Mouse (Mus musculus) fat pad, adult 2 months (tissue): Measurements from ENCODE around the gene Ccrl2.

Experiments used
- DNase-seq: peaks from one replicate; pipeline ENCODE4 v3.0.0-alpha.2; 2011; ENCODE audit warnings: low read depth, low spot score; ENCODE audit errors: extremely low read depth

Ccrl2 gene

GRCm38 (mm10) chr9:111056798-111057543 lies at the start of gene Ccrl2:
Gene Ccrl2, minus strand, starts transcription at chr9:111057519.
- no peak for DNase-seq

GRCm38 (mm10) chr9:111103893-111104292 lies 46.6 kb upstream of the Ccrl2 start:
- DNase-seq = peak; percentile 50

- no peak for DNase-seq
These were observed 46.0 kb upstream of the Ccrl2 start for GRCm38 (mm10) chr9:111103293-111103692.

DNA sequence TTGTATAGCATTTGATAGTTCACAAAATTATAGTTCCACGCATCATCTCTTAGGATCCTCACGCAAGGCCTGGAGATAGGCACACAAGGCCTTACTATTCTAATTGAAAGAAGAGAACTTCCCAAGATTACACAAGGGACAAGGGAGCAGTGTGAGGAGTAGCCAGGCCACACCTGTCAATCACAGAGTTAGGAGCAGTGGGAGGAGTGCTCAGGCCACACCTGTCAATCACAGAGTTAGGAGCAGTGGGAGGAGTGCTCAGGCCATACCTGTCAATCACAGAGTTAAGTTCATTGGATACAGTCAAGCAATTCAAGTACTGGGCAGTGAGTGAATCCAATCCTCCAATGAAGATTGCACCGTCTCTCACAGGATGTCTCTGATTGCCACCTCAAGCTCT lies 43.1 kb upstream of the Ccrl2 start:
- no peak for DNase-seq

DNA sequence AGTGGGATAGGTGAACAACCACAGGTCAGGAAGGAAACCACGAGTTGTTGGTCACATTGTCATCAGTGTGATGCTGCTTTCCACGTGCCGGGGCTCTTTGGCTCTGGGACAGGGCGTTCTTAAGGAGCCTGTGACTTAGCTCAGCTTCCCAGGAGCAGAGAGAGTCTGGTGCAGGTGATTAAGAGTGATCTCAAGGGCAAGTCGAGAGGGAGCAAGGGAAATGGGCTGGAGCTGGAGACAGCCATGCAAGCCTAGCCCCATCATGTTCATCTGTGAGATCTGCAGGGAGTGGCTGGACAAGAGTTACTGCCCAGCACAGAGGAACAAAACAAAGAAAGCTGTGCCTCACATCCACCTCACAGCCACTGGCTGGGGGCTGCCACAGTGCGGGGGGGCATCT lies 40.2 kb upstream of the Ccrl2 start:
- no peak for DNase-seq

DNA sequence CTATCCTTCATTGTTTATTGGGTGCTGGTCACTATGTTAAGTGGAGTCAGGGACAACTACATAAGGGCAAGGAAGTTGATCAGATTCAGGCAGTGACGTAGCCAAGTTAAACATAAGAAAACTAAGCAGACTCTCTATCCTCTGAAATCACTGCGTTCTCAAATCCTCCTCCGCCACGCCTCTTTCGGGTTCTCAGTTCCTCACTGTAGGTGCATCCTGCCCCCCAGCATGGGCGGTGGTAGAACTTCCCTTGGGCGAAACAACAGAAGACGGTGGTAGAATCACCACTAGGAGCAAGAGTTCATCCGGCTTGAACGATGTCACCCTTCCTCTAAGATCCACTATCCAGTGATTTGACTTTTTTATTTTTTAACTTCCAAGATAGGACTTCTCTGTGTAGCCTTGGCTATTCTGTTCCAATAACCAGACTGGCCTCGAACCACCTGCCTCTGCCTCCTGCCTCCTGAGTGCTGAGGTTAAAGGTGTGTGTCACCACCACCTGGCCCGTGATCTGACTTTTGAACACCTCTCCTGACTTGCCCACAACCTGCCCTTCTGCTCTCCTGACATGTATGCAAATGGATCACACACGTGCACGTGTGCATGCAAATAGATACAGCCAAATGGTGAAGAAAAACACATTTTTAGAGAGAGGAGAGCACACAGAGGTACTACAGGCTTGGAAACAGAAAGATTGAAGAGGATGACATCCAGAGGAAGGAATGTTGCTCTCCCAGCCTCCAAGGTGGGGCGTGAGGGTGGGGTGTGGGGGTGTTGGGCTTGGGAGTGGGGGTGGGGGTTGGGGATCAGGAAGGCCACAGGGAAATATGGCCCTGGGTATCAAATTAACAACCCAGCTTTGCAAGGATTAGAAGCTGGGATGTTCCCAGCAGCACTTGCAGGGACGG lies 39.4 kb upstream of the Ccrl2 start:
- DNase-seq = no peak

DNA sequence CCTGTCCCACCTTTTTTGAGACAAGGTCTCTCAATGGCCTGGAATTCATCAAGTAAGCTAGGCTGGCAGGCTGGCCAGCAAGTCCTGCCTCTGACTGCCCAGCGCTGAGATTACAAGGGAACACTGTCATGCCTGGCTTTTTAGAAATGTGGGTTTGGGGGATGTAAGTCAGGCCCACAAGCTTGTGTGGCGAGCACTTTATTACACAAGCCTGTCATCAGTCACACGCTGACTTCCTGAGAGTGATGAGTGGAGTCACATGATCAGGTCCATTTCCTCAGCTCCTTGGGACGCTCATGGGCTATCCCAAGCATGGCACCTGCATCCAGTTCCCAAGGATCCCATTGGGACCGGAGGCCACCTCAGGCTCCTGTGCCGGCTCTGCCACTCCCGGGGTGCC lies 38.4 kb upstream of the Ccrl2 start:
- no peak for DNase-seq

DNA sequence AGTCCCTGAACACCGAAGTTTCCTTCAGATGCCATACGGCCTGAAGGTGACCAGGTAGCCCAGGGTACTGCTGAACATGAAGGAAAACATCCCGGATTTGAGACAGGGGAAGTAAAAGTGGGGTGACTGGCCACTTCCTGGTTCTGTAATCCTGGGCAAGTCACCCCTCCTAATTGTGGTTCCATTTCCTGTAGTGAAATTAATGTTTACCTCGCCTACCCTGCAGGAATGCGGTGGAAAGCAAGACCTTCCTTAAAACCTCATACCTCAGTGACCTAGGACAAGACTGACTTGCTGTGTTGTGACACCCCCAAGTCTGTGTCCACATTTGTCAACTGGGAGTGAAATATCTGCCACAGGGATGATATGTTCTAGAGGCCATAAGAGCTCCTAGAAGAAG lies 37.3 kb upstream of the Ccrl2 start:
- no peak for DNase-seq

DNA sequence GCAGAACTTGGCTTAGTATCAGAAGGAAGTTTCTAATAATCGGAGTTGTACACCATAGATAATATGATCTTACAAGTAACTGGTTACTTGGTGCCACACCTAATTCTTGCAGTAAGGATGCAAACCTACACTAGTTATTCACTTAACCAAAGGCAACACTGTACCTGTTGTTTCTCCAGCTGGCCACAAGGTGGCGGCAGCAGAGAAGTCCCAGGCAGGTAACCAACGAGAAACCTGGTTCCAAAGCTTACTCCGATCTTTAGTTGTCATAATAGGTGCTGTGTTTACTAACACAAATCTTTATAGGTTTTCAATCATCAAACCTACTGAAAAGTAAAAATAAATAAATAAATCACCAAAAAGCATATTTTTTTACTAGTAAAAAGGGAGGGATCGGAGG lies 35.8 kb upstream of the Ccrl2 start:
- no peak for DNase-seq

DNA sequence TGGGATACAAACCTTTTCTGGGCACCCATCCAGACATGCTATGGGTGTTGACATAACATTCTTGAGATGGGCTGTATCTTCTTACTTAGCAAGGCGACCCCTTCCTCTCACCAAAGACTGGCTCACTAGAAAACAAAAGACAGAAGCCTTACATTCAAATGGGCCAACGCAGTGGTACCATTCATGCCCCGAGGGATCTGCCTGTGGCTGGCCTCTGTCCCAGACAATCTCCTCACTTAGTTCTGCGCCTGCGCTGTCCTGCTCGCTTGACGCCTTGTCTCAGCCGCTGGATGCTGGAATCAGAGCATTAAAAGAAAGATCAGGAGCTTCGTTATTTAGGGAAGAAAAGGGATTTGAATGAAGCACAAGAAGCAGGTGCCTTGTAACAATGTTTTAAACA lies 35.3 kb upstream of the Ccrl2 start:
- no peak for DNase-seq

- no peak for DNase-seq
These were observed 31.6 kb upstream of the Ccrl2 start for GRCm38 (mm10) chr9:111088886-111089285.

- no peak for DNase-seq
These were observed 30.6 kb upstream of the Ccrl2 start for GRCm38 (mm10) chr9:111087960-111088359.

- DNase-seq = no peak
These were observed 29.8 kb upstream of the Ccrl2 start for GRCm38 (mm10) chr9:111086995-111087606.

DNA sequence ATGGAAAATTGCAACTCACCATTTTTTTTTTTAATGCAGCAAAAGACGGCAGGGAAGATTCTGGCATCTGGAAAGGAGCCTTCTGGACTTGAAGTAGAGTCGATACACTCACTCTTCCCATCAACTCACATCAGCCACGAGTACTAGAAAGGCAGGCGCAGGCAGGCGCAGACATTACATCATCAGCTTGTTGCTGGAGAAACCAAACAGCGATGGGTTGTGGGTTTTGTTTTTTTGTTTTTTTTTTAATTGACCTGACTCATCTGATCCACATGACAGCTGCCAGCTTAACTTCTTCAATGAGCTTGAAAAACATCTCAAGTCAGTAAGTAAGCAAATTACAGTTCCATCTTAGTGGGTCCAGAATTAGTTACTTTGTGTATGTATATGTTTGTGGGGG lies 28.8 kb upstream of the Ccrl2 start:
- no peak for DNase-seq

GRCm38 (mm10) chr9:111085329-111085728 lies 28.0 kb upstream of the Ccrl2 start:
- no peak for DNase-seq

DNA sequence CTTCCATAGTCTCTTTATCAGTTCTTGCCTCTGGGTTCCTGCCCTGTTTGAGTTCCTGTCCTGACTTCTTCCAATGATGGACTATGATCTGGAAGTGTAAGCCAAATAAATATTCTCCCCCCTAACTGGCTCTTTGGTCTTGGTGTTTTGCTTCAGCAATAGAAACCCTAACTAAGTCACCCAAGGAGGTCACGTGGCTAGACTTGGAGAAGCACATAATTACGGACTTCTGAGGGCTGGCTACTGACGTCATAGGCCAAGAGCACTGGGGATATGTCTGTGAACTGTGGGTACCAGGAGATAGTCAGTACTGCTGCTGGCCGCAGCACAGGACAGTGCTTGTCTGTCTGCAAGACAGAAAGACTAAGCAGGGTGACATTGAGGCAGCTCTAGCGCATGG lies 24.4 kb upstream of the Ccrl2 start:
- no peak for DNase-seq

GRCm38 (mm10) chr9:111080801-111081200 lies 23.5 kb upstream of the Ccrl2 start:
- DNase-seq = no peak

DNA sequence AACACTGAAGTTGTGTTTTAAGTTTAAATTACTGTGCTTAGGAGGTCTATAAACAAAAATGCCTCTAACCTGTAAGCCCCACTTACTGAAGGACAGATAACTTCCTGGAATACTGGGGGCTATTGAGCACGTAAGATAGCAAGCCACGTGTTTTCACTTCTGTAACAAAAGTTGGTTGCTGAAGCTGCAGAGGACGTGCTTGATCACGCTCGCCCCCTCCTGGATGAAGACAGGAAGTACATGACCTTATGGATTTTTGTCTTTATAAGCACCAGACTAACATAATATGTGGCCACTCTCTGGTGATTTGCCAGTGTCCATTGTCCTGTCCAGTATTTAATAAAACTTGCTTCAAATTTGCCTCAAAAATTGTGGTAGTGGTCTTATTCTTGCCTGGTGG lies 20.4 kb upstream of the Ccrl2 start:
- no peak for DNase-seq

GRCm38 (mm10) chr9:111072971-111073370 lies 15.7 kb upstream of the Ccrl2 start:
- no peak for DNase-seq

- no peak for DNase-seq
These were observed 14.9 kb upstream of the Ccrl2 start for GRCm38 (mm10) chr9:111072175-111072574.

- DNase-seq = no peak
These were observed 13.2 kb upstream of the Ccrl2 start for GRCm38 (mm10) chr9:111070546-111070961.

DNA sequence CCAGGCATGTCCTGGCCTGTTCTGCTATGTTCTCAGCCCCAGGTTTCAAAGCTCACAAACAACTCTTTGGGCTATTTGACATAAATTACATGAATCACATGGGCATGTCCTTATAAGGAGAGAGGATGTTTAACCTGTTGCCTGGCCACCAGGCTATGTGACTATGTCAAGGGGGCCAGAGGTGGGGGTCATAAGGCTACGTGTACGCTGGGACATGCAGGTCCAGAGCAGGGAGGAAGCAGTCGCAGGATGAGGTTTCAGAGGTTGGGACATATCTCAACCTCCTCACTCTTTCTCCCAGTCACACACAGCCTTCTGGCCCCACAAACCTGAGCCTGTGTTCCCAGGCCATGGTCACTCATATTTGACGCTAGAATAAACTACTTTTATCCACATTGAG lies 9.7 kb upstream of the Ccrl2 start:
- no peak for DNase-seq
